In the genomic region with DNA sequence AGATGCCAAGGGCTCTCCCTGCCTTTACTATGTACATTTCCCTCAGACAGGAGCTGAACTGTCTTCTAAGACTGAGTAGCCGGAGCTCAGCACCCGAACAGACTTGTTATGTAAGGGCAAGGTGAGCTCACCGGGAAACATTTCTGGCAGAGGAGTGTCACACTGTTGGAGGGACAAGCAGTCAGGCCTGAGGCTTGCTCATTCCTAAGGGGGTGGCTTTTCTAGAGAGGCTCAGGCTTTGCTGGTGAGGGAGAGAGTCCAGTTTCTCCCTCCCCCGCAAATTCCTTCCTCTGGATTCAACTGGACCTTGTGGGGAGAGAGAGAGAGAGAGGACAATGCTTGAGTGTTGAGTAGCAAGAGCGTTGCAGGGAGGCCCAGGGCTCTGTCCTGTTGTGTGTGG, we compare ENCODE assay signal across 20 mouse cellular contexts. TPM values are rescaled to one million over a fixed set of nuclear protein-coding genes. Genes with fewer than 3 reads are reported as not detected.
DNase-seq lines count a peak whose midpoint lies in the region; ATAC-seq and TF ChIP-seq lines count a peak whose summit lies in the region.
"Had no signal": no experiment of that assay in that cellular context is flagged by ENCODE, and none has a peak within 500 bp of the region (broad histone marks: within the 10 kb centered on the region; RNA-seq: fewer than 3 reads in every experiment).

No protein-coding gene starts in this region.

- no peak for TF ChIP-seq POLR2A in myocyte (IDR thresholded peaks at IDR 0.05; ENCODE audit: insufficient read length, low read depth)

- peak; percentile 67 for DNase-seq in cerebellum, adult 9-11 months
- no peak for DNase-seq in cerebellum, postnatal 4 days (ENCODE audit: low spot score in 2 of 2)
- DNase-seq in lung, embryonic 14.5 days: no peak
- no peak for DNase-seq in lung, postnatal 4 days
- DNase-seq in ZHBTc4 (ENCODE audit: low read depth, low spot score): peak; percentile 62
- no peak for DNase-seq in left cerebral cortex, adult 18-20 months (ENCODE audit: low spot score in 2 of 2)
- DNase-seq: adrenal gland, postnatal 10 days; cerebellum, adult 11-12 months; kidney, postnatal 36 days; spleen, adult 18-20 months; thymus, postnatal 14 days had no signal

- H3K27me3 ChIP-seq in lung, embryonic 14.5 days (ENCODE audit: insufficient read depth, low read length): no peaks in the 10 kb centered on the region
- H3K27me3 ChIP-seq in myocyte (ENCODE audit: control insufficient read depth, insufficient read depth, insufficient read length): no peaks in the 10 kb centered on the region
- no peaks in the 10 kb centered on the region for H3K27me3 ChIP-seq in midbrain, embryonic 16.5 days (ENCODE audit: control insufficient read depth, insufficient read depth, low read depth, low read length)
- H3K27me3 ChIP-seq: limb, embryonic 13.5 days had no signal

- TF ChIP-seq CTCF in lung, embryonic 14.5 days (IDR thresholded peaks at IDR 0.05; ENCODE audit: low read depth): no peak

- H3K79me2 ChIP-seq in myocyte (ENCODE audit: control insufficient read depth, insufficient read depth): no peaks in the 10 kb centered on the region

- WGBS in lung, embryonic 14.5 days: 58% methylated on average over 5 of the region's 5 CpGs
- 82% methylated on average over 5 of the region's 5 CpGs for WGBS in midbrain, embryonic 16.5 days

- H3K36me3 ChIP-seq in lung, embryonic 14.5 days (ENCODE audit: insufficient read depth): no peaks in the 10 kb centered on the region
- H3K36me3 ChIP-seq in myocyte (ENCODE audit: control insufficient read depth, insufficient read depth): no peaks in the 10 kb centered on the region
- H3K36me3 ChIP-seq in midbrain, embryonic 16.5 days (ENCODE audit: control insufficient read depth, insufficient read depth, low read length): no peaks in the 10 kb centered on the region
- H3K36me3 ChIP-seq: limb, embryonic 13.5 days; midbrain, embryonic 10.5 days had no signal

- no peak overlapping the region for H3K27ac ChIP-seq in lung, embryonic 14.5 days (ENCODE audit: low read depth)
- H3K27ac ChIP-seq in midbrain, embryonic 16.5 days (ENCODE audit: low read length): no peak overlapping the region
- H3K27ac ChIP-seq: hindbrain, embryonic 14.5 days; layer of hippocampus, adult 2 months; limb, embryonic 13.5 days; midbrain, embryonic 10.5 days had no signal

- no peak overlapping the region for H3K4me2 ChIP-seq in lung, embryonic 14.5 days
- H3K4me2 ChIP-seq in myocyte (ENCODE audit: low read depth): peak overlapping the region; percentile 35
- no peak overlapping the region for H3K4me2 ChIP-seq in midbrain, embryonic 16.5 days (ENCODE audit: low read length)
- H3K4me2 ChIP-seq: hindbrain, embryonic 14.5 days; limb, embryonic 13.5 days; liver, embryonic 11.5 days had no signal

- H3ac ChIP-seq in myocyte (ENCODE audit: control insufficient read depth, insufficient read length): no peak overlapping the region

- no peak overlapping the region for H3K4me3 ChIP-seq in lung, embryonic 14.5 days (ENCODE audit: low read depth, low read length)
- no peak overlapping the region for H3K4me3 ChIP-seq in myocyte
- no peak overlapping the region for H3K4me3 ChIP-seq in midbrain, embryonic 16.5 days (ENCODE audit: low read depth, low read length)
- H3K4me3 ChIP-seq: layer of hippocampus, adult 2 months; limb, embryonic 13.5 days; midbrain, embryonic 10.5 days had no signal

- no peaks in the 10 kb centered on the region for H3K9me3 ChIP-seq in lung, embryonic 14.5 days (ENCODE audit: low read depth, low read length)
- no peaks in the 10 kb centered on the region for H3K9me3 ChIP-seq in midbrain, embryonic 16.5 days (replicated peaks; ENCODE audit: control insufficient read depth, low read length, poor library complexity, severe bottlenecking)
- H3K9me3 ChIP-seq: limb, embryonic 13.5 days; midbrain, embryonic 10.5 days had no signal

- 0 out of 2 replicates have a peak, but pooled peaks cover 2% of the 10 kb centered on the region for H3K4me1 ChIP-seq in lung, embryonic 14.5 days (ENCODE audit: insufficient read depth)
- H3K4me1 ChIP-seq in midbrain, embryonic 16.5 days (ENCODE audit: control insufficient read depth, insufficient read depth, low read length): no peaks in the 10 kb centered on the region
- H3K4me1 ChIP-seq: limb, embryonic 13.5 days had no signal

- ATAC-seq in lung, embryonic 14.5 days (ENCODE audit: insufficient read depth): peak; percentile 53; the same call in 1 of the 2 replicates
- no peak for ATAC-seq in midbrain, embryonic 16.5 days
- ATAC-seq: forebrain, embryonic 16.5 days; intestine, postnatal 0 days had no signal

- H3K9ac ChIP-seq in lung, embryonic 14.5 days: no peak overlapping the region
- H3K9ac ChIP-seq in midbrain, embryonic 16.5 days (ENCODE audit: low read depth, low read length): no peak overlapping the region
- H3K9ac ChIP-seq: hindbrain, embryonic 14.5 days; limb, embryonic 13.5 days had no signal

TF ChIP-seq in myocyte, 11 proteins besides CTCF, POLR2A, EP300 and RAD21:
- no peak for TF ChIP-seq TCF3 (IDR thresholded peaks at IDR 0.05; ENCODE audit: insufficient read length, low read depth)
- TF ChIP-seq TCF12 (IDR thresholded peaks at IDR 0.05; ENCODE audit: insufficient read depth, poor library complexity, severe bottlenecking): no peak
- no peak for TF ChIP-seq REST (IDR thresholded peaks at IDR 0.05; ENCODE audit: insufficient read depth, insufficient read length)
- no peak for TF ChIP-seq USF1 (IDR thresholded peaks at IDR 0.05; ENCODE audit: low read depth)
- no peak for TF ChIP-seq MAX (IDR thresholded peaks at IDR 0.05; ENCODE audit: low read depth)
- TF ChIP-seq CEBPB (IDR thresholded peaks at IDR 0.05; ENCODE audit: insufficient read depth, poor library complexity, severe bottlenecking): no peak
- TF ChIP-seq POLR2AphosphoS2 (IDR thresholded peaks at IDR 0.05; ENCODE audit: insufficient read length, low read depth): no peak
- no peak for TF ChIP-seq MYOG (IDR thresholded peaks at IDR 0.05; ENCODE audit: control insufficient read depth in 1 of 3, insufficient read depth in 1 of 3, insufficient read length in 2 of 3, low read depth in 2 of 3)
- TF ChIP-seq E2F4 (IDR thresholded peaks at IDR 0.05; ENCODE audit: insufficient read depth): no peak
- no peak for TF ChIP-seq MYOD1 (IDR thresholded peaks at IDR 0.05; ENCODE audit: control insufficient read depth in 1 of 3, insufficient read length in 2 of 3, low read depth in 2 of 3)

RNA-seq across cellular contexts. Expression of a gene that starts 46.4 kb away (rescaled TPM):
- polyA plus RNA-seq in lung, embryonic 14.5 days (2014; fragmentation: Nextera tagmentation; extraction: Ambion mirVana): 7.3 and 8.9 TPM in 2 replicates
- polyA plus RNA-seq in myocyte (2012; fragmentation: generic; extraction: Trizol): 4.5 TPM
- 2.2 and 3.0 TPM in 2 replicates for polyA plus RNA-seq in midbrain, embryonic 16.5 days (2015; fragmentation: Nextera tagmentation; extraction: Ambion mirVana)
- 10 to 100 TPM; 20.1 to 22.5 TPM for total RNA-seq in left cerebral cortex, adult 18-20 months (2021)

Comparison
In these comparisons a context has a peak if more than half of its experiments do, and no peak if none do; other contexts are left out.
1. DNase-seq: peak in cerebellum, adult 9-11 months (single experiment) and ZHBTc4 (single experiment); none in cerebellum, postnatal 4 days (0 of 2), lung, embryonic 14.5 days (single experiment), lung, postnatal 4 days (0 of 2) and left cerebral cortex, adult 18-20 months (0 of 2).